Mouse (Mus musculus) limb, embryonic 10.5 days (tissue): Measurements from ENCODE around the gene Scn5a. TPM values are rescaled to one million over a fixed set of nuclear protein-coding genes. Genes with fewer than 3 reads are reported as not detected.

Experiments
- polyA plus RNA-seq: library from polyadenylated mRNA; unstranded; fragments of >200 nt; fragmentation: Nextera tagmentation; extraction: Ambion mirVana; gene quantifications from 2 replicates; pipeline ENCODE4 v1.2.1, GENCODE M21; 2016

The Scn5a gene
- polyA plus RNA-seq, 1 experiment from 2014 or later, result 0.10 TPM

Other genes starting within 250 kb of the Scn5a start
- 71.6 and 78.2 TPM in 2 replicates for gene Acaa1a, start 239.3 kb downstream of the Scn5a start, polyA plus RNA-seq
- gene Myd88, start 237.6 kb downstream of the Scn5a start, polyA plus RNA-seq, result 7.6 and 9.2 TPM in 2 replicates
- gene Xylb, start 221.6 kb downstream of the Scn5a start, polyA plus RNA-seq, result 11.4 and 12.8 TPM in 2 replicates
- gene Slc22a14, start 213.5 kb downstream of the Scn5a start, polyA plus RNA-seq, result not detected in 2 replicates
- 74.7 and 92.6 TPM in 2 replicates for gene Acvr2b, start 176.9 kb downstream of the Scn5a start, polyA plus RNA-seq
- gene Exog, start 134.1 kb downstream of the Scn5a start, polyA plus RNA-seq, result 39.7 and 44.6 TPM in 2 replicates
- gene Scn10a, start 140.3 kb upstream of the Scn5a start, polyA plus RNA-seq, result not detected in 2 replicates
- gene Scn11a, start 246.4 kb upstream of the Scn5a start, polyA plus RNA-seq, result 0.06 and 0.25 TPM in 2 replicates